Mouse (Mus musculus) CH12F3 (cell line): ENCODE data around the gene Sobp.

Experiments used
- in situ Hi-C: fragments of 300-500 bp; cut with MboI; formaldehyde crosslinking; loops from 2 replicates; pipeline ENCODE4 v1.14.3; 2020; ENCODE audit warnings: low sequenced_read_pairs

Sobp gene

DNA sequence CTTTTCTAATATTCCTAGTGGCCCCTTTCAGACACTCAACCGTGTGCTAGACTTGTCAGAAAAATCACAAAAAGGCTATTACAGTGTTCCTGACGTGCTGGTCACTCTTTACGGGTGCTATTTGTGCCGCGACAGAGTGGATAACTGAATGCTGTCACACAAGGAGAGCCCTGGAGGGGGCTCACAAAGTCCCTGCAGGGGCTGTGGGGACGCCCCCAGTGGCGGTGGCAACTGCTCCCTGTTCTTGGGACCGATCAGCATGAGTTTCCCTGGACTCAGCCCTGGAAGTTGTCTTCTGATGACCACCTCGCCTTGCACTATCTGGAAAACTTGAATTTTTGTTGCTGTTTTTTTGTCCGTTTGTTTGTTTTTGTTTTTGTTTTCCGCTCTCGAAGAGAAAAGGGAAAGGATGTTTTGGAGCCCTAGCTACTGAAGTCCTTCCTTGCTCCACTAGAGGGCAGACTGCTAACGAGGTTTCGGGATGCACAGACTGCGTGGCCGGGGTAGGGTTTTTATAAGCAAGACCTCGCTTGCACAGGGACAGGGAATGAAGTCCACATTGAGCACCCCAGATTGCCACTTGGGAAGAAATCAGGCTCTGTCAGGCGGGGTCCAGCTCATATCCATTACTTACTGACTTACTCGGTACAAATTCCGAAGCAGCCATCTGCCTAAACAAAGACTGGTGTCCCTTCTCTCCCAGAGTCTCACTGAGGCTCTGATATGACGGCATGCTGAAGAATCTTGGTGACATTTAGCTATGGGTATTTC is 216.3 kb downstream of the Sobp start:
- in situ Hi-C loops = no loop called here

- in situ Hi-C loops = no loop called here
Measured at GRCm38 (mm10) chr10:42955205-42955604, 219.1 kb downstream of the Sobp start.

DNA sequence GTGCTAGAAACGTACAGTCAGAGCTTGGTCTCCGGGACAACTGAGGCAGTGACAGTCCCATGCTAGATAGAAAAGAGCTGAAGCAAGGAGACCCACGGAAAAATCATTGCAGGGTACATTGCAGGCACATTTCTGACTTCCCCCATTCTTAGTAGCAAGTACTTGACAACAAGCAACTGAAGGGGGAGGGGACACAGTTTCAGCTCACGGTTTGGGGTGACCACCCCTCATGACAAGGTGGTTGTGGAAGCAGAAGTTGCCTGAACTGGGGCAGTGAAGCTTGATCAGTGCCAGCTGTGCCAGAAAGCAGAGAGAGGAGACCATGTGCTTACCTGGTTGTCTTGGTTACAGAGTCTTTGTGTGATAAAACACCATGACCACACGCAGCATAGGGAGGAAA is 220.7 kb downstream of the Sobp start:
- in situ Hi-C loops = no loop called here
